Mouse (Mus musculus) splenic B cell, adult 2 months (primary cell): ENCODE measurements at regions not wholly inside any gene's neighbourhood (a gene's known extent, or its start where the extent isn't known, plus 50 kb on each side); places are given as distances from the start of the nearest gene placed in this dataset.

Experiments used
- DNase-seq: peaks from one replicate; pipeline ENCODE4 v3.0.0-alpha.2; 2011; ENCODE audit warnings: low read depth, low spot score
- H3K27me3 ChIP-seq: 2 replicates; pipeline ENCODE4 v1.6.1; 2012; ENCODE audit warnings: mild to moderate bottlenecking, low read length, moderate library complexity, mixed read lengths; ENCODE audit not compliant: control insufficient read depth, poor library complexity, insufficient read depth, severe bottlenecking
- H3K36me3 ChIP-seq: 2 replicates; pipeline ENCODE4 v1.6.1; 2012; ENCODE audit warnings: mild to moderate bottlenecking, low read length, moderate library complexity, mixed read lengths; ENCODE audit not compliant: control insufficient read depth, poor library complexity, insufficient read depth, severe bottlenecking

- H3K36me3 ChIP-seq, result no peaks in the 10 kb centered on the region
- no peaks in the 10 kb centered on the region; the same call in 1 of the 2 replicates for H3K27me3 ChIP-seq
- no peak for DNase-seq
These were observed 53.6 kb upstream of the Actr3 start for GRCm38 (mm10) chr1:125488915-125489730.

- no peaks in the 10 kb centered on the region for H3K36me3 ChIP-seq
- no peak for DNase-seq
- no peaks in the 10 kb centered on the region; the same call in 1 of the 2 replicates for H3K27me3 ChIP-seq
These were observed 55.5 kb upstream of the Actr3 start for GRCm38 (mm10) chr1:125491014-125491413.

- H3K27me3 ChIP-seq, result no peaks in the 10 kb centered on the region
These were observed 59.1 kb upstream of the Actr3 start for GRCm38 (mm10) chr1:125494598-125494997.

GRCm38 (mm10) chr1:125495320-125496083 is 60.0 kb upstream of the Actr3 start:
- DNase-seq, result no peak
- Histone ChIP-seq H3K36me3 (no peaks in the 10 kb centered on the region), H3K27me3 (no peaks in the 10 kb centered on the region)

More at GRCm38 (mm10) chr1:125494598-125494997, 59.1 kb upstream of the Actr3 start:
- no peaks in the 10 kb centered on the region for H3K36me3 ChIP-seq
- DNase-seq, result no peak

GRCm38 (mm10) chr1:125497006-125497405 is 61.5 kb upstream of the Actr3 start:
- H3K36me3 ChIP-seq, result no peaks in the 10 kb centered on the region
- no peaks in the 10 kb centered on the region for H3K27me3 ChIP-seq
- DNase-seq, result no peak

DNA sequence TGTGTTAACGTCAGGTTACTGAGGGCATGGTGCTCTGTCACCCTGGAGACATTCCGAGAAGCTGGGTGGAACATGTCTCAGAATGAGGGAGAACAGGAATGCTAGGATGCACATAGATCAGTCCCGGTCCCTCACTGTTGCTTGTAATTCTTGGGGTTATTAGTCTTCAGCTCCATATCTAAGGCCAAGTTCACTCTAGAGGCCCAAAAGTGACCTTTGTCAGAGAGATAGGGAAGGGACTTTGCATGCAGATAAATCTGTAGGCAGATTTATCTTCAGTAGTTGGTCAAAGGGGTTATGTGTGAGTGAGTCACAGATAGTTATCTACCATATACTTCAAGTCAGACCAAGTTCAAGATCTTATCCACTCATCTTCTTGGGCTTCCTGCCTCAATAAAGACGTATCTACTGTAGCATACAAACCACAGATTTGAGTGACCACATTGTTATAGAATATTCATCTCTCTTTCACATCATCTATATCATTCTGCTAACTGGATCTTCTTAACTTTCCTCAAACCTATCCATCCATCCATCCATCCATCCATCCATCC is 58.4 kb upstream of the Slc35f5 start:
- DNase-seq, result no peak
- Histone ChIP-seq H3K36me3 (no peaks in the 10 kb centered on the region), H3K27me3 (no peaks in the 10 kb centered on the region)

- no peaks in the 10 kb centered on the region for H3K36me3 ChIP-seq
- no peaks in the 10 kb centered on the region for H3K27me3 ChIP-seq
- DNase-seq, result no peak
These were observed 56.5 kb upstream of the Slc35f5 start for GRCm38 (mm10) chr1:125503878-125504277.

DNA sequence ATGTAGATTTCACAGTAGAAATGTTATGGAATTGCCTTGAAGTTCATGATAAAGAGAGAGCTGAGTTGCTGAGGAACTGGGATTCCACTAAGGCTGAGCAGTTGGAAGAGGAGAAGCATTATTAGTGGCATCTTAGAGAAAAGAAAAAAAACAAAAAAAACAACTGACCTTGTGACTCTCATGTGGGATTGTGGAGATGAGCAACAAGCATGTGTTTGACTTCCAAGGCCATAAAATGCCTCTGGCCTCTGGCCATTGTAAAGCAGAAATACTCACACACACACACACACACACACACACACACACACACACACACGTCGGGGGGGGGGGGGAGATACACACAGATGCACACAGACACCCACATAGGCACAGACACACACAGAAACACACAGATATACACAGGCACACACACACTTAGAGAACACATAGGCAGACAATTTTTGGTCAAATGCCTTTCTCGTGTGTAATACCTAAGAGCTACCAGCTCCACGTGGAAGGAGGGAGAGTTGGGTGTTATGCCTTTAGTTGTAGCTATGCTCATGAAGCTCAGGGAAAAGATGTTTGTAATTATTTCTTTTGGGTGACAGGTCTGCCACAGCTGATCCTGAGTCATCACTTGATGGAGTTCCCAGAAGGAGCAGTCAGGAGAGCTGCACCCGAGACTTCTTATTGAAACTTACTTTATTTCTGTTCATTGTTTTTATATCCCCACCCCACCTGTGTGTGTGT is 52.4 kb upstream of the Slc35f5 start:
- Histone ChIP-seq H3K27me3 (no peaks in the 10 kb centered on the region), H3K36me3 (no peaks in the 10 kb centered on the region)
- no peak for DNase-seq

DNA sequence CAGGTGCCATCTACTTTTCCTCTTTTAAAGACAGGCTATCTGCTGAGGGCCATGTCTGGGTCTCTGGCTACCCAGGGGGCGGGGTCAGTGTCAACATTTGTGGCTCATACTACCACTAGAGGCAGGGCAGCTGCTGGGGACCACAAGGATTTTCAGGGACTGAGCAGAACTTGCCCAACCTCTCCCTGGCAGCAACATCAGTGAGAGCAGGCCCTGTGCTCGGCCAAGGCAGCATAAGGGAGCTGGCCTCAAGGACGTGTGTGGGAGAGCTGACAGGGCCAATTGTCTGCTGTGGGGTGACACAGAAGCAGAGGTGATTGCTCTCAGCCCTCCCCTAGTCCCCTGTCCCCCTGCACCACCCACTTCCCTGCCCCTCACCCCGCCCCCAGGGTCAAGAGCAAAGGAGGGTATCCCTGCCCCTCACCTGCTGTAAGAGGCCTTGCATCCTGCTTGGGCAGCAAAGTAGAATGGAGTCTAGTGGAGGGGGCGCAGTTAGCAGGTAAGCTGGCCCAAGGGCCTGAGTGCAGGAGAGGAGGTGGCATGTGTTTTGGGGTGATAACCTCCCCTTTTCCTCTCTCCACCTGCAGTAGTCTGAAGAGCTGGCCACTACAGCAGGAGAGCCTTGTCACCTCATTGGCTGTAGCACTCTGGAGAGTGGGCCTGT is 51.7 kb upstream of the Slc35f5 start:
- Histone ChIP-seq H3K27me3 (no peaks in the 10 kb centered on the region), H3K36me3 (no peaks in the 10 kb centered on the region)
- peak; percentile 17 for DNase-seq
